Mouse (Mus musculus): ENCODE measurements around the gene Atf6. TPM values are rescaled to one million over a fixed set of nuclear protein-coding genes. Genes with fewer than 3 reads are reported as not detected.

The Atf6 gene
- polyA plus RNA-seq, 1 experiment from 2014 or later, result 11.9 TPM

- no peak overlapping the region for H3K4me3 ChIP-seq (ENCODE audit: low read depth, low read length)
- H3K9ac ChIP-seq (ENCODE audit: low read length), result no peak overlapping the region
- DNase-seq (ENCODE audit: low spot score) (peak; percentile 83), ATAC-seq (ENCODE audit: insufficient read depth, low FRiP score, low TSS enrichment) (peak; percentile 41; the same call in 1 of the 2 replicates)
- H3K4me1 ChIP-seq (ENCODE audit: control insufficient read depth, insufficient read depth, low read length), result no peaks in the 10 kb centered on the region
- peaks cover 5% of the 10 kb centered on the region; the same call in 1 of the 2 replicates for H3K27me3 ChIP-seq (ENCODE audit: control insufficient read depth, insufficient read depth, low read length)
- 37% methylated on average over 10 of the region's 10 CpGs for WGBS
- no peaks in the 10 kb centered on the region for H3K36me3 ChIP-seq (ENCODE audit: control insufficient read depth, insufficient read depth, low read length)
- no peak overlapping the region for H3K27ac ChIP-seq (ENCODE audit: low read depth, low read length)
- no peaks in the 10 kb centered on the region for H3K9me3 ChIP-seq (ENCODE audit: control insufficient read depth, low read length)
- H3K4me2 ChIP-seq (ENCODE audit: low read depth), result 0 out of 2 replicates have a peak overlapping the region, but pooled peaks have one; percentile 25
Observed at GRCm38 (mm10) chr1:170901536-170902238, 34.1 kb upstream of the Atf6 start.

DNA sequence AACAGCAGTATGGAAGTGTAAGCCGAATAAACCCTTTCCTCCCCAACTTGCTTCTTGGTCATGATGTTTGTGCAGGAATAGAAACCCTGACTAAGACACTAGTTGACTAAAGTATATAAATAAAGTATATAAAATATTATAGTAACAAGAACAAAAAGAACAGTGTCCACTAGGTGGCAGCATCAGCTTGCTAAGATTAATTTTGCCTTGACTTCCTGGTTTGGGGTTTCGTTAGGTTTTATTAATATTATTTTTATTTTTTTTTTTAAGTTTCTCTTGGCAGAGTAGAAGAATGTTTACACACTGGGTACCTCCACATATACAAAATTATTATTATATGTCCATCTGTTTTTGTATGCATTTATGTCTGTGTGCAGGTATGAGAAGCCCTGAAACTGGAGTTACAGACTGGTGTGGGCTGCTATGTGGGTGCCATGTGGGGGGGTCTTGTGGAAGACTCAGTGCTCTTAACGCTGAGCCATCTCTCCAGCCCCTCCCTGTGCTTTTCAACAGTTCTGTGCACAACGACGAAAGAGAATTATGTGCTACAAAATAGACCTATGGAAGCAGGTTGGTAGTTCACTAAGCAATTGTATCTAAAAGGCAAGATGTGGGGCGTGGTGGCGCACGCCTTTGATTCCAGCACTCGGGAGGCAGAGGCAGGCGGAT is 33.4 kb upstream of the Atf6 start:
- ATAC-seq (ENCODE audit: insufficient read depth, low FRiP score, low TSS enrichment) (no peak), DNase-seq (ENCODE audit: low spot score) (peak; percentile 23)
- no peaks in the 10 kb centered on the region for H3K9me3 ChIP-seq (ENCODE audit: control insufficient read depth, low read length)
- no peak overlapping the region for H3K27ac ChIP-seq (ENCODE audit: low read depth, low read length)
- H3K4me2 ChIP-seq (ENCODE audit: low read depth), result no peak overlapping the region
- no peaks in the 10 kb centered on the region for H3K27me3 ChIP-seq (ENCODE audit: control insufficient read depth, insufficient read depth, low read length)
- H3K36me3 ChIP-seq (ENCODE audit: control insufficient read depth, insufficient read depth, low read length), result no peaks in the 10 kb centered on the region
- no peaks in the 10 kb centered on the region for H3K4me1 ChIP-seq (ENCODE audit: control insufficient read depth, insufficient read depth, low read length)
- no peak overlapping the region for H3K9ac ChIP-seq (ENCODE audit: low read length)
- WGBS, result 39% methylated on average over 10 of the region's 10 CpGs
- no peak overlapping the region for H3K4me3 ChIP-seq (ENCODE audit: low read depth, low read length)

DNA sequence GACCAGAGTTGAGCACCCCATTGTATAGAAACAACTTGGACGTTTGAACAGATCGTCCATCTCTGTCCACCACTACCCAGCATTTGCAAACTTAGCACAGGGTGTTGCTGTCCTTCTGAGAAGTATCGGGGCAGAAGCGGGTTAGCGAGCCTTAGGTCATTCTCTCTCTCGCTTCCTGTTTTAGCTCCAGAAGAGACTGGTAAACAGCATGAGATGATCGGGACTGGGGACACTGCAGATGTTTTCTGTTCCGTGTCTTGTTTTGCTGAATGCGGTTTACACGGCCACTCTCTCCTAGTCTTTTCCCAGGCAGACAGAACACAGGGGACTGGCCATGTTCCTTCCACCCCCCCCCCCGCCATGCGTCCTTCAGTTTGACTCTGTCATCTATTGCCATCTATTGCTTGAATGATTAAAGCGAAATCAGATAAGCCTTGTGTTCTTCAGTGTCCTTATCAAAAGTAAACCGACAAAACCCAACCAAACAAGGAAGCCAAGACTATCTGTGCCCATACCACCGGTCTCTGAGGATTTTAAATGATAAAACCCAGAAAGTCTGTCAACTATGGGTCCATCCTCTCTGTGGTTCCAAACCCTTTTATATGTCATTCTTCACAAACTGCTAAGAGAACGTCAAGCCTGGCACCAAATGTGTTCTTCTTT is 31.0 kb upstream of the Atf6 start:
- no peak overlapping the region for H3K9ac ChIP-seq (ENCODE audit: low read length)
- H3K36me3 ChIP-seq (ENCODE audit: control insufficient read depth, insufficient read depth, low read length), result no peaks in the 10 kb centered on the region
- no peak overlapping the region for H3K4me2 ChIP-seq (ENCODE audit: low read depth)
- H3K9me3 ChIP-seq (ENCODE audit: control insufficient read depth, low read length), result no peaks in the 10 kb centered on the region
- H3K4me3 ChIP-seq (ENCODE audit: low read depth, low read length), result no peak overlapping the region
- H3K27ac ChIP-seq (ENCODE audit: low read depth, low read length), result no peak overlapping the region
- WGBS, result 80% methylated on average over 16 of the region's 16 CpGs
- H3K4me1 ChIP-seq (ENCODE audit: control insufficient read depth, insufficient read depth, low read length), result no peaks in the 10 kb centered on the region
- no peaks in the 10 kb centered on the region for H3K27me3 ChIP-seq (ENCODE audit: control insufficient read depth, insufficient read depth, low read length)
- DNase-seq (ENCODE audit: low spot score), result no peak
- ATAC-seq (ENCODE audit: insufficient read depth, low FRiP score, low TSS enrichment), result no peak

GRCm38 (mm10) chr1:170896651-170897281 is 29.2 kb upstream of the Atf6 start:
- ATAC-seq (ENCODE audit: insufficient read depth, low FRiP score, low TSS enrichment), result no peak
- WGBS, result 81% methylated on average over 5 of the region's 5 CpGs
- Histone ChIP-seq H3K36me3 (ENCODE audit: control insufficient read depth, insufficient read depth, low read length) (no peaks in the 10 kb centered on the region), H3K27ac (ENCODE audit: low read depth, low read length) (no peak overlapping the region), H3K4me1 (ENCODE audit: control insufficient read depth, insufficient read depth, low read length) (no peaks in the 10 kb centered on the region), H3K27me3 (ENCODE audit: control insufficient read depth, insufficient read depth, low read length) (no peaks in the 10 kb centered on the region), H3K9me3 (ENCODE audit: control insufficient read depth, low read length) (no peaks in the 10 kb centered on the region), H3K4me2 (ENCODE audit: low read depth) (no peak overlapping the region), H3K9ac (ENCODE audit: low read length) (no peak overlapping the region), H3K4me3 (ENCODE audit: low read depth, low read length) (no peak overlapping the region)
- DNase-seq (ENCODE audit: low spot score), result no peak

GRCm38 (mm10) chr1:170894603-170895602 is 27.3 kb upstream of the Atf6 start:
- no peaks in the 10 kb centered on the region for H3K4me1 ChIP-seq (ENCODE audit: control insufficient read depth, insufficient read depth, low read length)
- H3K27ac ChIP-seq (ENCODE audit: low read depth, low read length), result no peak overlapping the region
- no peaks in the 10 kb centered on the region for H3K27me3 ChIP-seq (ENCODE audit: control insufficient read depth, insufficient read depth, low read length)
- no peak overlapping the region for H3K9ac ChIP-seq (ENCODE audit: low read length)
- H3K4me3 ChIP-seq (ENCODE audit: low read depth, low read length), result no peak overlapping the region
- no peak overlapping the region for H3K4me2 ChIP-seq (ENCODE audit: low read depth)
- ATAC-seq (ENCODE audit: insufficient read depth, low FRiP score, low TSS enrichment), result no peak
- 60% methylated on average over 9 of the region's 9 CpGs for WGBS
- no peak for DNase-seq (ENCODE audit: low spot score)
- H3K36me3 ChIP-seq (ENCODE audit: control insufficient read depth, insufficient read depth, low read length), result no peaks in the 10 kb centered on the region
- no peaks in the 10 kb centered on the region for H3K9me3 ChIP-seq (ENCODE audit: control insufficient read depth, low read length)

DNA sequence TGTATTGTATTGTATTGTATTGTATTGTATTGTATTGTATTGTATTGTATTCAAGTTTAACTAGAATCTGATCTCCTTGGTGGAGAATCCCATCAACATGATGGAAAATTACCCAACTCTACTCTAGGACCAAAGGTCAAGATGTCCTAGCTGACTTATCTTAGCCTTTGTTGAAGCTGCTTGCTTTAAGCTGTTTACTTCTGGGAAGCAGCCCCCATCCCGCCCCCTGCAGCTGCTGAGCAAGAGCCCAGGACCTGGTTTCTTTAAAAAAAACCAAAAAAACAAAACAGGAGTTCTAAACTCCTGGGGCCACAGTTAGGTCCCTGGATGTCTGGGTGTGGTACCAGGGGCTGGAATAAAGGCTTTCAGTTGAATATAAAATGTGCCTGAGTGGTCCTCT is 24.7 kb upstream of the Atf6 start:
- DNase-seq (ENCODE audit: low spot score) (no peak), ATAC-seq (ENCODE audit: insufficient read depth, low FRiP score, low TSS enrichment) (no peak)
- Histone ChIP-seq H3K27me3 (ENCODE audit: control insufficient read depth, insufficient read depth, low read length) (no peaks in the 10 kb centered on the region), H3K36me3 (ENCODE audit: control insufficient read depth, insufficient read depth, low read length) (no peaks in the 10 kb centered on the region), H3K4me1 (ENCODE audit: control insufficient read depth, insufficient read depth, low read length) (no peaks in the 10 kb centered on the region), H3K4me2 (ENCODE audit: low read depth) (no peak overlapping the region), H3K9ac (ENCODE audit: low read length) (no peak overlapping the region), H3K4me3 (ENCODE audit: low read depth, low read length) (no peak overlapping the region), H3K9me3 (ENCODE audit: control insufficient read depth, low read length) (no peaks in the 10 kb centered on the region), H3K27ac (ENCODE audit: low read depth, low read length) (no peak overlapping the region)
- 62% methylated on average over 1 of the region's 1 CpGs for WGBS

DNA sequence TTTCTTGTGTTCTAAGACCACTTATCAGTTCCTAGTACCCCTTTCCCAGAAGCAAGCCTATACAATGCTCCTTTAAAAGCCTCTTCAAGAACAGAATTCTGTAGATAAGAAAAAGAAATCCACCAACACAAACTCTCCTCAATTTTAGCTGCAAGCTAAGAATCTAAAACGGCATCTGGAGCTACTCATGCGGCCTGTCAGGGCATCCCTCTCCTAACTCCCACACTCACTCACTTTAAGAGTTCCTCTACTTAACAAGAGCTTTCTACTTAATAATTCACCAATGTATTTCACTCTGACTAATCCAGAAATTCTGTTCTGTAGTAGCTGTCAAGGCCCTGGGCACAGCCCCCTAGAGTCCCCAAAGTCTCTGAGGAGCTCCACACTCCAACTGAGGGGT is 24.1 kb upstream of the Atf6 start:
- Histone ChIP-seq H3K27me3 (ENCODE audit: control insufficient read depth, insufficient read depth, low read length) (no peaks in the 10 kb centered on the region), H3K9me3 (ENCODE audit: control insufficient read depth, low read length) (no peaks in the 10 kb centered on the region), H3K9ac (ENCODE audit: low read length) (no peak overlapping the region), H3K4me3 (ENCODE audit: low read depth, low read length) (no peak overlapping the region), H3K27ac (ENCODE audit: low read depth, low read length) (no peak overlapping the region), H3K4me1 (ENCODE audit: control insufficient read depth, insufficient read depth, low read length) (no peaks in the 10 kb centered on the region), H3K36me3 (ENCODE audit: control insufficient read depth, insufficient read depth, low read length) (no peaks in the 10 kb centered on the region), H3K4me2 (ENCODE audit: low read depth) (no peak overlapping the region)
- 80% methylated on average over 2 of the region's 2 CpGs for WGBS
- no peak for DNase-seq (ENCODE audit: low spot score)
- no peak for ATAC-seq (ENCODE audit: insufficient read depth, low FRiP score, low TSS enrichment)

- no peak overlapping the region for H3K9ac ChIP-seq (ENCODE audit: low read length)
- WGBS, result 70% methylated on average over 4 of the region's 4 CpGs
- H3K4me2 ChIP-seq (ENCODE audit: low read depth), result no peak overlapping the region
- DNase-seq (ENCODE audit: low spot score) (no peak), ATAC-seq (ENCODE audit: insufficient read depth, low FRiP score, low TSS enrichment) (no peak)
- H3K27me3 ChIP-seq (ENCODE audit: control insufficient read depth, insufficient read depth, low read length), result no peaks in the 10 kb centered on the region
- H3K4me1 ChIP-seq (ENCODE audit: control insufficient read depth, insufficient read depth, low read length), result peaks cover 2% of the 10 kb centered on the region; the same call in 1 of the 2 replicates
- no peaks in the 10 kb centered on the region for H3K9me3 ChIP-seq (ENCODE audit: control insufficient read depth, low read length)
- no peaks in the 10 kb centered on the region for H3K36me3 ChIP-seq (ENCODE audit: control insufficient read depth, insufficient read depth, low read length)
- H3K27ac ChIP-seq (ENCODE audit: low read depth, low read length), result no peak overlapping the region
- H3K4me3 ChIP-seq (ENCODE audit: low read depth, low read length), result no peak overlapping the region
Observed at GRCm38 (mm10) chr1:170889310-170889709, 21.7 kb upstream of the Atf6 start.

Data from neural tube, embryonic 11.5 days (tissue).